Mouse (Mus musculus): ENCODE results near the gene Rps6ka6. TPM values are rescaled to one million over a fixed set of nuclear protein-coding genes. Genes with fewer than 3 reads are reported as not detected.

The Rps6ka6 gene
- polyA plus RNA-seq, 1 experiment from 2014 or later: 1.8 TPM

DNA sequence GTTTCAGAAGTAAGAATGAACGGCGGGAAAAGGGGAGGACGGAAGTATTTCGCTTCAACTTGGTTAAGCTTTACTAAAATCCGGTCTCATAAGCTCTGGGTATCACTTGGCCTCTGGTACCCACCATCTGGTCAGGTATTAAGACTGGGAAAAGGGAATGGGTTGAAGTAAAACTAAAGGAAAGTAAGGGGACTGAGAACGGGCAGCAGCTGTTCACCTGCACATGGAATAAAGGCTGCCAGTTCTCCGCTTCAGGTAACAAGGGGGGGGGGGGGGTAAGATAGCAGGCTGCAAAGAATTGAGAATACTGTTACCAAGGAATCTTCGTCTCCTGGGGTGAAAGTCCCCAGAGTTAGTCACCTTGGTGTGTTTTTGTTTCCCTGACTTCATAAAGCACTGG, 75.7 kb downstream of the Rps6ka6 start:
- TF ChIP-seq EP300 (IDR thresholded peaks at IDR 0.05) (no peak), CTCF (IDR thresholded peaks at IDR 0.05) (no peak)
- Histone ChIP-seq H3K9ac (replicated peaks; ENCODE audit: low read depth) (no peak overlapping the region), H3K4me3 (ENCODE audit: low read depth, low read length) (peak overlapping the region; percentile 47), H3K36me3 (ENCODE audit: insufficient read depth, low read length) (no peaks in the 10 kb centered on the region), H3K27ac (ENCODE audit: low read length) (no peak overlapping the region), H3K27me3 (replicated peaks; ENCODE audit: insufficient read depth, low read length) (no peaks in the 10 kb centered on the region), H3K4me2 (replicated peaks; ENCODE audit: low read depth, low read length) (peak overlapping the region; percentile 70), H3K9me3 (ENCODE audit: low read length) (no peaks in the 10 kb centered on the region), H3K4me1 (ENCODE audit: insufficient read depth, low read depth, low read length) (no peaks in the 10 kb centered on the region)
- ATAC-seq (no peak), DNase-seq (ENCODE audit: low spot score) (peak; percentile 4)
- WGBS: 13% methylated on average over 7 of the region's 8 CpGs

DNA sequence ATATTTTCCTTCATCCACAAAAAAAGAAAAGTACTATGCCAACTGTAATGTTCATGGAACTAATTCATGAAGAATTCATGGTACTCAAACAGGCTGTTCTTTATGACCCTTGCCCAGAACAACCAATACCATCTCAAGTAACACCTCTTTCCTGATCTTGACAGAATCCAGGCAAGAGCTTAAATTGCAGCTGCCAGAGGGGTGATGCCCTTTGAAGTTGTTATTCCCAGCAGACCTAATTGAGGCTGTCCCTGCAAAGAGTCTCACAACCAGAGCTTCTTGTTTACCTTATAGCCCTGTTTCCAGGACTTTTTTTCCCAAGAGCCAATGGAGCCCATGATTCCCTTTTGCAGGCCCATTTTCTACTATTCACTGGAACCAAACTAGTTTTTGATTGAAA, 77.6 kb downstream of the Rps6ka6 start:
- DNase-seq (ENCODE audit: low spot score) (peak; percentile 15), ATAC-seq (no peak)
- H3K4me1 ChIP-seq (ENCODE audit: insufficient read depth, low read depth, low read length): no peaks in the 10 kb centered on the region
- H3K4me3 ChIP-seq (ENCODE audit: low read depth, low read length): no peak overlapping the region
- H3K27ac ChIP-seq (ENCODE audit: low read length): no peak overlapping the region
- no peaks in the 10 kb centered on the region for H3K9me3 ChIP-seq (ENCODE audit: low read length)
- H3K4me2 ChIP-seq (replicated peaks; ENCODE audit: low read depth, low read length): no peak overlapping the region
- no peaks in the 10 kb centered on the region for H3K27me3 ChIP-seq (replicated peaks; ENCODE audit: insufficient read depth, low read length)
- no peaks in the 10 kb centered on the region for H3K36me3 ChIP-seq (ENCODE audit: insufficient read depth, low read length)
- H3K9ac ChIP-seq (replicated peaks; ENCODE audit: low read depth): no peak overlapping the region
- no peak for TF ChIP-seq EP300 (IDR thresholded peaks at IDR 0.05)
- TF ChIP-seq CTCF (IDR thresholded peaks at IDR 0.05): no peak

GRCm38 (mm10) chrX:111436571-111436970, 101.2 kb downstream of the Rps6ka6 start:
- no peak overlapping the region for H3K4me3 ChIP-seq (ENCODE audit: low read depth, low read length)
- H3K9me3 ChIP-seq (ENCODE audit: low read length): no peaks in the 10 kb centered on the region
- ATAC-seq (no peak), DNase-seq (ENCODE audit: low spot score) (no peak)
- no peak overlapping the region for H3K9ac ChIP-seq (replicated peaks; ENCODE audit: low read depth)
- H3K27ac ChIP-seq (ENCODE audit: low read length): no peak overlapping the region
- H3K27me3 ChIP-seq (replicated peaks; ENCODE audit: insufficient read depth, low read length): no peaks in the 10 kb centered on the region
- H3K4me1 ChIP-seq (ENCODE audit: insufficient read depth, low read depth, low read length): no peaks in the 10 kb centered on the region
- H3K36me3 ChIP-seq (ENCODE audit: insufficient read depth, low read length): no peaks in the 10 kb centered on the region
- no peak for TF ChIP-seq EP300 (IDR thresholded peaks at IDR 0.05)
- no peak for TF ChIP-seq CTCF (IDR thresholded peaks at IDR 0.05)
- no peak overlapping the region for H3K4me2 ChIP-seq (replicated peaks; ENCODE audit: low read depth, low read length)

GRCm38 (mm10) chrX:111414775-111415174, 123.0 kb downstream of the Rps6ka6 start:
- Histone ChIP-seq H3K27me3 (replicated peaks; ENCODE audit: insufficient read depth, low read length) (no peaks in the 10 kb centered on the region), H3K27ac (ENCODE audit: low read length) (no peak overlapping the region), H3K4me1 (ENCODE audit: insufficient read depth, low read depth, low read length) (no peaks in the 10 kb centered on the region), H3K9ac (replicated peaks; ENCODE audit: low read depth) (no peak overlapping the region), H3K36me3 (ENCODE audit: insufficient read depth, low read length) (no peaks in the 10 kb centered on the region), H3K4me2 (replicated peaks; ENCODE audit: low read depth, low read length) (no peak overlapping the region), H3K4me3 (ENCODE audit: low read depth, low read length) (no peak overlapping the region), H3K9me3 (ENCODE audit: low read length) (no peaks in the 10 kb centered on the region)
- no peak for DNase-seq (ENCODE audit: low spot score)
- TF ChIP-seq CTCF (IDR thresholded peaks at IDR 0.05) (no peak), EP300 (IDR thresholded peaks at IDR 0.05) (no peak)
- no peak for ATAC-seq
- WGBS: 96% methylated on average over 4 of the region's 4 CpGs

- DNase-seq (ENCODE audit: low spot score): no peak
- H3K4me1 ChIP-seq (ENCODE audit: insufficient read depth, low read depth, low read length): no peaks in the 10 kb centered on the region
- no peak overlapping the region for H3K27ac ChIP-seq (ENCODE audit: low read length)
- WGBS: 78% methylated on average over 2 of the region's 2 CpGs
- no peak overlapping the region for H3K4me2 ChIP-seq (replicated peaks; ENCODE audit: low read depth, low read length)
- H3K27me3 ChIP-seq (replicated peaks; ENCODE audit: insufficient read depth, low read length): no peaks in the 10 kb centered on the region
- H3K4me3 ChIP-seq (ENCODE audit: low read depth, low read length): no peak overlapping the region
- no peak overlapping the region for H3K9ac ChIP-seq (replicated peaks; ENCODE audit: low read depth)
- no peaks in the 10 kb centered on the region for H3K9me3 ChIP-seq (ENCODE audit: low read length)
- no peaks in the 10 kb centered on the region for H3K36me3 ChIP-seq (ENCODE audit: insufficient read depth, low read length)
- TF ChIP-seq EP300 (IDR thresholded peaks at IDR 0.05): no peak
- ATAC-seq: no peak
Observed at GRCm38 (mm10) chrX:111404816-111405215, 132.9 kb downstream of the Rps6ka6 start.

- no peak overlapping the region for H3K27ac ChIP-seq (ENCODE audit: low read length)
- DNase-seq (ENCODE audit: low spot score) (no peak), ATAC-seq (no peak)
- H3K36me3 ChIP-seq (ENCODE audit: insufficient read depth, low read length): no peaks in the 10 kb centered on the region
- H3K27me3 ChIP-seq (replicated peaks; ENCODE audit: insufficient read depth, low read length): no peaks in the 10 kb centered on the region
- 68% methylated on average over 5 of the region's 5 CpGs for WGBS
- no peaks in the 10 kb centered on the region for H3K9me3 ChIP-seq (ENCODE audit: low read length)
- H3K4me3 ChIP-seq (ENCODE audit: low read depth, low read length): no peak overlapping the region
- H3K9ac ChIP-seq (replicated peaks; ENCODE audit: low read depth): no peak overlapping the region
- TF ChIP-seq EP300 (IDR thresholded peaks at IDR 0.05) (no peak), CTCF (IDR thresholded peaks at IDR 0.05) (no peak)
- H3K4me1 ChIP-seq (ENCODE audit: insufficient read depth, low read depth, low read length): no peaks in the 10 kb centered on the region
- H3K4me2 ChIP-seq (replicated peaks; ENCODE audit: low read depth, low read length): no peak overlapping the region
Observed at GRCm38 (mm10) chrX:111377020-111377419, 160.7 kb downstream of the Rps6ka6 start.

GRCm38 (mm10) chrX:111374177-111374576, 163.6 kb downstream of the Rps6ka6 start:
- TF ChIP-seq CTCF (IDR thresholded peaks at IDR 0.05): no peak
- TF ChIP-seq EP300 (IDR thresholded peaks at IDR 0.05): no peak
- H3K36me3 ChIP-seq (ENCODE audit: insufficient read depth, low read length): no peaks in the 10 kb centered on the region
- WGBS: 33% methylated on average over 1 of the region's 1 CpGs
- no peak overlapping the region for H3K9ac ChIP-seq (replicated peaks; ENCODE audit: low read depth)
- ATAC-seq: no peak
- H3K4me3 ChIP-seq (ENCODE audit: low read depth, low read length): no peak overlapping the region
- H3K9me3 ChIP-seq (ENCODE audit: low read length): no peaks in the 10 kb centered on the region
- H3K4me2 ChIP-seq (replicated peaks; ENCODE audit: low read depth, low read length): no peak overlapping the region
- DNase-seq (ENCODE audit: low spot score): no peak
- no peaks in the 10 kb centered on the region for H3K4me1 ChIP-seq (ENCODE audit: insufficient read depth, low read depth, low read length)
- H3K27me3 ChIP-seq (replicated peaks; ENCODE audit: insufficient read depth, low read length): no peaks in the 10 kb centered on the region
- no peak overlapping the region for H3K27ac ChIP-seq (ENCODE audit: low read length)

Other genes starting within 250 kb of the Rps6ka6 start
- gene Hdx, start 159.1 kb upstream of the Rps6ka6 start, polyA plus RNA-seq (2015; fragmentation: Nextera tagmentation; extraction: Ambion mirVana): 0.37 and 0.48 TPM in 2 replicates

All from lung, postnatal 0 days (tissue).